ENCODE assay signal across 10 mouse cellular contexts in genomic region chr16:33400943-33401342, GRCm38 (mm10). TPM values are rescaled to one million over a fixed set of nuclear protein-coding genes. Genes with fewer than 3 reads are reported as not detected.
DNase-seq lines count a peak whose midpoint lies in the region; ATAC-seq lines count a peak whose summit lies in the region.
"Had no signal": no experiment of that assay in that cellular context is flagged by ENCODE, and none has a peak within 500 bp of the region (broad histone marks: within the 10 kb centered on the region; RNA-seq: fewer than 3 reads in every experiment).

No protein-coding gene starts in this region.

- no peak overlapping the region for H3K9ac ChIP-seq in heart, embryonic 12.5 days
- H3K9ac ChIP-seq in liver, embryonic 13.5 days: no peak overlapping the region

- 18% methylated on average over 4 of the region's 4 CpGs for WGBS in heart, embryonic 12.5 days
- WGBS in liver, embryonic 13.5 days (ENCODE audit: insufficient replicate concordance): 31% methylated on average over 4 of the region's 4 CpGs

- no peaks in the 10 kb centered on the region for H3K9me3 ChIP-seq in heart, embryonic 12.5 days (replicated peaks)
- H3K9me3 ChIP-seq in megakaryocyte, embryonic 14.5 days: no peaks in the 10 kb centered on the region
- no peaks in the 10 kb centered on the region for H3K9me3 ChIP-seq in liver, embryonic 13.5 days (replicated peaks)
- H3K9me3 ChIP-seq: limb, embryonic 12.5 days; lung, embryonic 15.5 days had no signal

- H3K4me2 ChIP-seq in heart, embryonic 12.5 days: peak overlapping the region; percentile 45; the same call in 1 of the 2 replicates
- H3K4me2 ChIP-seq in liver, embryonic 13.5 days: peak overlapping the region; percentile 88

- ATAC-seq in heart, embryonic 12.5 days (ENCODE audit: insufficient number of reproducible peaks, low FRiP score): no peak
- no peak for ATAC-seq in megakaryocyte, adult 5-6 weeks (ENCODE audit: poor library complexity, severe bottlenecking)
- ATAC-seq in liver, embryonic 13.5 days (ENCODE audit: low read depth): peak; percentile 64; the same call in 1 of the 2 replicates

- no peak for DNase-seq in heart, postnatal 14 days
- DNase-seq in liver, embryonic 13.5 days: peak; percentile 5
- DNase-seq in left cerebral cortex, postnatal 10 days (ENCODE audit: extremely low spot score in 1 of 2, low spot score in 2 of 2): no peak
- no peak for DNase-seq in kidney, postnatal 4 days

- intact Hi-C loops in heart, postnatal 14 days (cut with DNase I): no loop called here
- intact Hi-C loops in left cerebral cortex, postnatal 10 days (cut with DNase I): no loop called here

- peaks cover 28% of the 10 kb centered on the region for H3K4me1 ChIP-seq in heart, embryonic 12.5 days (replicated peaks)
- peaks cover 68% of the 10 kb centered on the region for H3K4me1 ChIP-seq in megakaryocyte, embryonic 14.5 days
- peaks cover 54% of the 10 kb centered on the region for H3K4me1 ChIP-seq in liver, embryonic 13.5 days (replicated peaks)

- H3K27me3 ChIP-seq in heart, embryonic 12.5 days (replicated peaks): no peaks in the 10 kb centered on the region
- H3K27me3 ChIP-seq in megakaryocyte, embryonic 14.5 days (replicated peaks): no peaks in the 10 kb centered on the region
- no peaks in the 10 kb centered on the region for H3K27me3 ChIP-seq in liver, embryonic 13.5 days
- H3K27me3 ChIP-seq: limb, embryonic 12.5 days; lung, embryonic 15.5 days had no signal

- no peak overlapping the region for H3K27ac ChIP-seq in heart, embryonic 12.5 days (ENCODE audit: poor library complexity, severe bottlenecking)
- H3K27ac ChIP-seq in liver, embryonic 13.5 days: no peak overlapping the region
- H3K27ac ChIP-seq: left cerebral cortex, adult 2 months had no signal

- no peak overlapping the region for H3K4me3 ChIP-seq in heart, embryonic 12.5 days
- peak overlapping the region; percentile 71 for H3K4me3 ChIP-seq in megakaryocyte, embryonic 14.5 days (replicated peaks)
- H3K4me3 ChIP-seq in liver, embryonic 13.5 days (replicated peaks): no peak overlapping the region

- H3K36me3 ChIP-seq in heart, embryonic 12.5 days: no peaks in the 10 kb centered on the region
- no peaks in the 10 kb centered on the region for H3K36me3 ChIP-seq in megakaryocyte, embryonic 14.5 days (replicated peaks; ENCODE audit: low read length)
- H3K36me3 ChIP-seq in liver, embryonic 13.5 days: no peaks in the 10 kb centered on the region
- H3K36me3 ChIP-seq: limb, embryonic 12.5 days; lung, embryonic 15.5 days had no signal

RNA-seq across cellular contexts. Expression of gene Zfp148, which starts 20.3 kb away (rescaled TPM):
- 46.5 and 48.4 TPM in 2 replicates for polyA plus RNA-seq in heart, embryonic 12.5 days (2016; fragmentation: Nextera tagmentation; extraction: Ambion mirVana)
- total RNA-seq in heart, postnatal 14 days (2021): 10 to 100 TPM; 46.5 to 48.6 TPM
- 0.32 and 0.62 TPM in 2 replicates for polyA plus RNA-seq in megakaryocyte, embryonic 14.5 days (2012; ENCODE audit: insufficient read depth, low replicate concordance)
- total RNA-seq in megakaryocyte, adult 5-6 weeks (2015): 53.3 TPM in 2 replicates
- total RNA-seq in megakaryocyte, adult 5-6 weeks (2017): 24.4 and 24.9 TPM in 2 replicates
- polyA plus RNA-seq in liver, embryonic 13.5 days (2015; fragmentation: Nextera tagmentation; extraction: Ambion mirVana): 15.1 and 20.0 TPM in 2 replicates
- total RNA-seq in left cerebral cortex, postnatal 10 days (2021): 10 to 100 TPM; 86.2 to 99.7 TPM
